Mouse (Mus musculus) C2C12 (cell line): ENCODE results near the gene Sgk1.

Experiments
- CEBPB ChIP-seq: IDR thresholded peaks from one replicate; pipeline ENCODE4 v1.6.1; 2011; ENCODE audit warnings: low read depth, mild to moderate bottlenecking, control low read depth, moderate library complexity
- CTCF ChIP-seq: IDR thresholded peaks from one replicate; pipeline ENCODE4 v1.5.1; 2011; ENCODE audit not compliant: control insufficient read depth, insufficient read depth, insufficient read length
- FOSL1 ChIP-seq: IDR thresholded peaks from one replicate; pipeline ENCODE4 v1.8.0; 2011; ENCODE audit warnings: mild to moderate bottlenecking, low read length; ENCODE audit not compliant: poor library complexity, insufficient read depth, severe bottlenecking
- MAX ChIP-seq: IDR thresholded peaks from one replicate; pipeline ENCODE4 v1.6.1; 2011; ENCODE audit warnings: mild to moderate bottlenecking, control low read depth
- MYOG ChIP-seq: IDR thresholded peaks from one replicate; pipeline ENCODE4 v1.6.1; 2011; ENCODE audit not compliant: control insufficient read depth, insufficient read length; ENCODE audit errors: extremely low read depth

- TF ChIP-seq CTCF, result no peak
- TF ChIP-seq MYOG, result no peak
- no peak for TF ChIP-seq MAX
- no peak for TF ChIP-seq CEBPB
- no peak for TF ChIP-seq FOSL1
These were observed 63.2 kb downstream of the Sgk1 start for GRCm38 (mm10) chr10:21945195-21945594.
